Mouse (Mus musculus) kidney, adult 2 months (tissue): ENCODE measurements around the gene Trem3.

Experiments
- CTCF ChIP-seq: fragments of 200-500 bp; conservative IDR thresholded peaks from 2 replicates; pipeline ENCODE4 v1.5.1; 2011; ENCODE audit warnings: low read depth, mild to moderate bottlenecking, control low read depth, low read length, moderate library complexity, mixed read lengths; ENCODE audit not compliant: insufficient read depth, insufficient read length
- POLR2A ChIP-seq: fragments of 200-500 bp; IDR thresholded peaks from one replicate; pipeline ENCODE4 v1.6.1; 2011; ENCODE audit warnings: low read depth, low read length, control low read depth

DNA sequence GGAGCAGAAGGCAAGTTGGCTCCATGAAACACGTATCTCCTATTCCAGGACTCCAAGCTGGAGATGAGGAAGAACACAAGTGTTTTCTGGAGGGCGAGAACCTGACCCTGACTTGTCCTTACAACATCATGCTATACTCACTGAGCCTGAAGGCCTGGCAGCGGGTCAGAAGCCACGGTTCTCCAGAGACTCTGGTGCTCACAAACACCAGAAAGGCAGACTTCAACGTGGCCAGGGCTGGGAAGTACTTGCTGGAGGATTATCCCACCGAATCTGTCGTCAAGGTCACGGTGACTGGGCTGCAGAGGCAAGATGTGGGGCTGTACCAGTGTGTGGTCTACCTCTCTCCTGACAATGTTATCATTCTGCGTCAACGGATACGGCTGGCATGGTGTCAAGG, 1.9 kb downstream of the Trem3 start:
- TF ChIP-seq CTCF (no peak), POLR2A (no peak)
